Mouse (Mus musculus) heart, adult 2 months (tissue): ENCODE results near the gene Fbxo40. TPM values are rescaled to one million over a fixed set of nuclear protein-coding genes. Genes with fewer than 3 reads are reported as not detected.

Experiments
- DNase-seq, 2 experiments: peaks; one replicate each; pipeline ENCODE4 v3.0.0; 2021
- H3K27ac ChIP-seq: fragments of 200-600 bp; 2 replicates; pipeline ENCODE4 v1.8.1; 2022
- H3K27me3 ChIP-seq: fragments of 200-500 bp; 2 replicates; pipeline ENCODE4 v1.6.1; 2012; ENCODE audit warnings: mild to moderate bottlenecking, low read length, inconsistent platforms, mixed read lengths; ENCODE audit not compliant: control insufficient read depth, insufficient read depth
- H3K36me3 ChIP-seq: fragments of 200-500 bp; 2 replicates; pipeline ENCODE4 v1.6.1; 2012; ENCODE audit warnings: low read length, inconsistent platforms; ENCODE audit not compliant: control insufficient read depth, insufficient read depth
- H3K4me1 ChIP-seq: fragments of 200-500 bp; 2 replicates; pipeline ENCODE4 v1.6.1; 2011; ENCODE audit warnings: low read length; ENCODE audit not compliant: control insufficient read depth, insufficient read depth
- H3K4me3 ChIP-seq: fragments of 200-600 bp; 2 replicates; pipeline ENCODE4 v1.8.1; 2022
- H3K79me2 ChIP-seq: fragments of 200-500 bp; replicated peaks from 2 replicates; pipeline ENCODE4 v1.6.1; 2012; ENCODE audit warnings: mild to moderate bottlenecking, inconsistent platforms, low read length, moderate library complexity, mixed read lengths; ENCODE audit not compliant: control insufficient read depth, insufficient read depth
- H3K9ac ChIP-seq: fragments of 200-500 bp; 2 replicates; pipeline ENCODE4 v1.6.1; 2012; ENCODE audit warnings: low read depth, mild to moderate bottlenecking, control low read depth, inconsistent platforms, low read length, mixed read lengths
- CTCF ChIP-seq: fragments of 200-600 bp; IDR thresholded peaks from 2 replicates; pipeline ENCODE4 v1.8.1; 2022; ENCODE audit warnings: antibody characterized with exemption, mild to moderate bottlenecking, moderate library complexity
- EP300 ChIP-seq: fragments of 200-500 bp; IDR thresholded peaks from 2 replicates; pipeline ENCODE4 v1.6.1; 2011; ENCODE audit warnings: low read depth, low read length, control low read depth; ENCODE audit not compliant: insufficient read depth
- POLR2A ChIP-seq: fragments of 200-500 bp; IDR thresholded peaks from 2 replicates; pipeline ENCODE4 v1.6.1; 2011; ENCODE audit warnings: mild to moderate bottlenecking, low read depth, low read length, control low read depth; ENCODE audit not compliant: insufficient read depth
- WGBS: fragments of 180-500 bp; shearing (Covaris S2); methylation state at CpG from one replicate; pipeline ENCODE4 v1.1.7; 2018; 5-methylcytosine and 5-hydroxymethylcytosine counted together
- intact Hi-C: fragments of 180-260 bp; cut with DNase I; formaldehyde crosslinking; loops from one replicate; pipeline ENCODE4 v1.15.1; 2025
- polyA plus RNA-seq: library from polyadenylated mRNA; depleted of rRNA; stranded (reverse); fragments of >200 nt; gene quantifications from 2 replicates; pipeline ENCODE4 v1.2.3, GENCODE M21; 2012
- total RNA-seq, 2 experiments: library from RNA; stranded (reverse); gene quantifications; 2 replicates each; pipeline ENCODE4 v1.2.3; 2021

The Fbxo40 gene
- total and polyA plus RNA-seq, 3 experiments, result 66.5 to 211 (median 191) TPM

DNA sequence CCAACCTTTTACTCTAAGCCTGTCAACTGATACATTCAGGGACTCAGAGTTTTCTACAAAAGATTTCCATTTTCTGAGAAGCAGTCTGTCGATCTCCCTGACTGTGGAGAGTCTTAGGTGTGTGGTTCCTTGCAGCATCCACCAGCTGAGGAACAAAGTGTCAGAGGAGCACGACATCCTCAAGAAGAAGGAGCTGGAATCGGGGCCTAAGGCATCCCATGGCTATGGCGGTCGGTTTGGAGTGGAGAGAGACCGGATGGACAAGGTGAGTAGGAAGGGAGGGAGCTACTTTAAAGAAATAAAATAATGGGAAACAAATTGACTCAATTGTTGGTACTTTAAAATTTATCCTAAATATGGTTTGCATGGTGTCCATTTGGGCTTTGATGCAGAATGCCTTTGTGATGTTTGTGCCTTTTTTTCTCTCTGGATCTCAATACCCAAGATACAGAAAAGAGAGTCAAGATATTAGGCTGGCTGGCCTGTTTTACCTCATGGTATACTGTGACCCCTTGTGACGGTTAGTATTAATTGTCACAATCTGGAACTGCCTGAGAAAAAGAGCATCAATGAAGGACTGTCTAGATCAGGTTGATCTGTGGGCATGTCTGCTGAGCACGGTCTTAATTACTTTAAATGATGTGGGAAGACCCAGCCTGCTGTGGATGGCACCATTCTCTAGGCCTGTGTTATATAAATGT is 43.7 kb downstream of the Fbxo40 start:
- 89% methylated on average over 8 of the region's 8 CpGs for WGBS
- Histone ChIP-seq H3K36me3 (peaks cover 5% of the 10 kb centered on the region), H3K4me3 (no peak overlapping the region), H3K27ac (no peak overlapping the region), H3K27me3 (no peaks in the 10 kb centered on the region), H3K79me2 (0 out of 2 replicates have a peak, but pooled peaks cover 1% of the 10 kb centered on the region), H3K4me1 (peaks cover 5% of the 10 kb centered on the region), H3K9ac (no peak overlapping the region)
- intact Hi-C loops, result no loop called here
- no peak for DNase-seq
- TF ChIP-seq POLR2A, result no peak
- no peak for TF ChIP-seq CTCF
- TF ChIP-seq EP300, result no peak

DNA sequence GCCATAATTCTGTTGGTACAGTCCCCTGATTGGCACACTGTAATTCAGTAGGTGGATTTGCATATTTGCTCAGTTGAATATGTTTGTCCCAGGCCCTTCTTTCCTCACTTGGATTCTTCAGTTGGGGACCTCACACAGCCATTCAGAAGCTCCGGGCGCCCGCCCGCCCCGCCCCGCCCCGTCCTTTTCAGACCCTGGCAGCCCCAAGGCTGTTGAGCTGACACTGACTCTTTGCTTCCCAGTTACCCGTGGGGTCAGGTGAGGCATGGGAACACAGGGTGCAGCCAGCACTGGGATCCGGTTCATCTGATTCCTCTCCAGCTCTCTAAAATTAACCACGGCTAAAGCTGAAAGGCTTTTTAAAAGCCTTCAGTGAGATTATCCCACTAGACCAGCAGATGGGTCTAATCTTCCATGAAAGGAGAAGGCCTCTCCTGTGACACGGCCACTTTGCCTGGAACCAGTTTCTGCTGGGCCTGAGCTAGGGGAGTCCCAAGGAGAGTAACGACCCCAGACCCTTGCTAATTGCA is 45.3 kb downstream of the Fbxo40 start:
- Histone ChIP-seq H3K4me3 (no peak overlapping the region), H3K36me3 (peaks cover 5% of the 10 kb centered on the region), H3K4me1 (peaks cover 5% of the 10 kb centered on the region), H3K79me2 (0 out of 2 replicates have a peak, but pooled peaks cover 1% of the 10 kb centered on the region), H3K27ac (peak overlapping the region; percentile 82), H3K9ac (no peak overlapping the region), H3K27me3 (no peaks in the 10 kb centered on the region)
- intact Hi-C loops, result loop anchor here (2.0 kb wide), 2 partner anchors 44 to 66 kb away; partner anchors contain the start of gene Polq
- WGBS, result 50% methylated on average over 12 of the region's 12 CpGs
- TF ChIP-seq EP300, result peak; percentile 89
- TF ChIP-seq CTCF, result peak; percentile 55
- TF ChIP-seq POLR2A, result no peak
- DNase-seq, result peak; percentile 53 to 81

DNA sequence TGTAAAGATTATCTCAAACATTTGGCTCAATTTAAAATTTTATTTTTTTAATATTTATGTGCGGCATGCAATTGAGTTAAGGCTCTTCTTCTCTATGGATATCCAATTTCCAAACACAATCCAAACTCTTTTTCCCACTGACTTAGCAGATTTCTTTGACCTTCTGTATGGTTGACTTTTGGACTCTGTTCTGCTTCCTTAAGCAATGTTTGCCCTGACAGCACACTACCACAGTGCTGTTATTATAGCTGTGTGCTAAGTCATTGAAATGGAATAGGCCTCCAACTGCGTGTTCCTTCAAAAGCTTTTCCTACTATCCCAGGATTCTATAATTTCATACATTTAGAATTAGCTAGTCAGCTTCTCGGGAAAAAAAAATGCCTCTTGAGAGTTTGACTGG is 46.7 kb downstream of the Fbxo40 start:
- WGBS, result 93% methylated on average over 3 of the region's 3 CpGs

DNA sequence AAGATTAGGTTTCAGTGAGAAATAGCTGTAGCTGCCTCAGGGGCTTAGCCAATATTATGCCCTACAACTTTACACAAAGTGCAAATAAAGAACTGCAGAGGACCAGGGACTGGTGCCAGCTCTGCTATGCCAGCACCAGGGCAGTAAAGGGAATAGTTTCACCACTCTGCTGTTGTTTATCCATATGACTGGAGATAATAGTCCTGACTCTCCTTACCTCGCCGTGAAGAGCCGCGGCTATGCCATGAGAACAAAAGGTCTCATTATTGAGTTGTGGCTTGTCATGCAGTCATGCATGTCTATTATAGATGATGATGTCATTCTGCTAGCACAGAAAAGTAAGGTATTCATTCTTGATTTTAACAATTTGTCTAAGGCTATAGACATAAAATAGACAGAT is 48.4 kb downstream of the Fbxo40 start:
- peaks cover 4% of the 10 kb centered on the region for H3K4me1 ChIP-seq
- 0 out of 2 replicates have a peak, but pooled peaks cover 1% of the 10 kb centered on the region for H3K79me2 ChIP-seq
- 36% methylated on average over 4 of the region's 4 CpGs for WGBS
- peak overlapping the region; percentile 71 for H3K27ac ChIP-seq
- intact Hi-C loops, result no loop called here
- H3K9ac ChIP-seq, result no peak overlapping the region
- no peaks in the 10 kb centered on the region for H3K27me3 ChIP-seq
- no peak overlapping the region for H3K4me3 ChIP-seq
- DNase-seq, result no peak
- peaks cover 5% of the 10 kb centered on the region for H3K36me3 ChIP-seq
- TF ChIP-seq POLR2A (no peak), EP300 (no peak), CTCF (no peak)

More for the DNA sequence above, 46.7 kb downstream of the Fbxo40 start:
- DNase-seq, result no peak
- H3K9ac ChIP-seq, result no peak overlapping the region
- H3K36me3 ChIP-seq, result peaks cover 5% of the 10 kb centered on the region
- H3K27me3 ChIP-seq, result no peaks in the 10 kb centered on the region
- peak overlapping the region; percentile 75; the same call in 1 of the 2 replicates for H3K27ac ChIP-seq
- H3K4me1 ChIP-seq, result peaks cover 5% of the 10 kb centered on the region
- H3K79me2 ChIP-seq, result 0 out of 2 replicates have a peak, but pooled peaks cover 1% of the 10 kb centered on the region
- no peak overlapping the region for H3K4me3 ChIP-seq
- intact Hi-C loops, result no loop called here
- no peak for TF ChIP-seq EP300
- no peak for TF ChIP-seq CTCF
- no peak for TF ChIP-seq POLR2A

DNA sequence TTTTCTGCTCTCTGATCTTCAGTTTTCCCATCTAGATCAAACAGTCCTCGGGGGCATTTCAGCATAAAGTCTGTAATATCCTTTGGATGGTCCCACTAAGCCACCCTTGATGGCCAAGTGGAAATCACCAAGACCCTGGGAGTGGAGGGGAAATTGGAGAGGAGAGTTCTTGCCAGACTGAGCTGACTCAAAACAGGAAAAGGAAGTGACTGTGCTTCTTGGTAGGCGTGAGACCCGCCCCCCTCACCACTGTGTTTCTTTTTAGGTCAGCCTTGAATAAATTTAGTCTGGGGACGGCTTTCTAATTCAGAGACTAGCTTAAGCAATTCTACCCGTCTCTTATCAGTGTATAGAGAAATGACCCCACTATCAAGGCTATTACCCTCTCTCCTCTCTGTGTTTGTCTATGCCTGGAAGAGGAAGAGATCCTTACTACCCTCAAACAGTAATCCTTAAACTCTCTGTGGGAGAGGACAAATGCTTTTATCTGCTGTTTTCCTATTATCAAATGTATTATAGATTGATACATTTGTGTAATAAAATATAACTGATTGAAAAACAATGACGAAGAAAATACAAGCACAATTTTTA is 49.0 kb downstream of the Fbxo40 start:
- DNase-seq, result peak in 1 of 2 experiments; percentile 66
- Histone ChIP-seq H3K27ac (peak overlapping the region; percentile 71), H3K79me2 (no peaks in the 10 kb centered on the region), H3K36me3 (peaks cover 5% of the 10 kb centered on the region), H3K27me3 (no peaks in the 10 kb centered on the region), H3K4me3 (peak overlapping the region; percentile 7; the same call in 1 of the 2 replicates), H3K4me1 (peaks cover 4% of the 10 kb centered on the region), H3K9ac (no peak overlapping the region)
- intact Hi-C loops, result no loop called here
- WGBS, result 34% methylated on average over 6 of the region's 6 CpGs
- TF ChIP-seq CTCF (no peak), POLR2A (peak; percentile 31; the same call in 1 of the 2 replicates), EP300 (no peak)
